Mouse (Mus musculus): ENCODE measurements around the gene Samt4. TPM values are rescaled to one million over a fixed set of nuclear protein-coding genes. Genes with fewer than 3 reads are reported as not detected.
"Not testable (repeated sequence)": the region's sequence is repeated elsewhere in the genome, so short reads cannot be mapped to it uniquely, and the experiment has no call there.

Samt4 gene
- polyA plus RNA-seq (2012; rRNA removed), result not detected in 2 replicates

- no peak for DNase-seq (ENCODE audit: low spot score)
Measured at GRCm38 (mm10) chrX:154481702-154482101, at the start of gene Samt4. Samt4 (plus strand) TSS chrX:154482002.

- not testable (repeated sequence) for DNase-seq (ENCODE audit: low spot score)
Measured at GRCm38 (mm10) chrX:154443696-154444095, 38.1 kb upstream of the Samt4 start.

- not testable (repeated sequence) for DNase-seq (ENCODE audit: low spot score)
Measured at GRCm38 (mm10) chrX:154468386-154468785, 13.4 kb upstream of the Samt4 start.

Other genes with a start within 250 kb of the Samt4 start
- gene 4930524N10Rik, start 138.6 kb upstream of the Samt4 start, polyA plus RNA-seq (2012; rRNA removed), result not detected in 2 replicates
- gene Samt2, start 97.4 kb downstream of the Samt4 start, polyA plus RNA-seq (2012; rRNA removed), result not detected in 2 replicates